Mouse (Mus musculus) lung, postnatal 4 days (tissue): Measurements from ENCODE around the gene Chpt1.
"Not testable (repeated sequence)": the region's sequence is repeated elsewhere in the genome, so short reads cannot be mapped to it uniquely, and the experiment has no call there.

Source experiments
- DNase-seq, 2 experiments: peaks; one replicate each; pipeline ENCODE4 v3.0.0; 2021

Chpt1 gene

GRCm38 (mm10) chr10:88503421-88504314 lies at the start of gene Chpt1:
Chpt1 (minus strand) TSS chr10:88504073.
- DNase-seq = peak; percentile 88 to 94

GRCm38 (mm10) chr10:88552738-88553137 lies 48.9 kb upstream of the Chpt1 start:
- DNase-seq = no peak

GRCm38 (mm10) chr10:88550225-88550624 lies 46.4 kb upstream of the Chpt1 start:
- DNase-seq = no peak

GRCm38 (mm10) chr10:88547635-88548034 lies 43.8 kb upstream of the Chpt1 start:
- no peak for DNase-seq

GRCm38 (mm10) chr10:88530631-88531030 lies 26.8 kb upstream of the Chpt1 start:
- no peak for DNase-seq

- DNase-seq = no peak
These were observed 20.1 kb upstream of the Chpt1 start for GRCm38 (mm10) chr10:88524016-88524415.

- DNase-seq = no peak
These were observed 19.3 kb upstream of the Chpt1 start for GRCm38 (mm10) chr10:88523212-88523611.

GRCm38 (mm10) chr10:88522795-88523194 lies 18.9 kb upstream of the Chpt1 start:
- no peak for DNase-seq

GRCm38 (mm10) chr10:88515049-88515448 lies 11.2 kb upstream of the Chpt1 start:
- not testable (repeated sequence) for DNase-seq

GRCm38 (mm10) chr10:88514495-88514894 lies 10.6 kb upstream of the Chpt1 start:
- peak; percentile 75 to 78 for DNase-seq

- DNase-seq = peak in 1 of 2 experiments; percentile 9
These were observed 9.8 kb upstream of the Chpt1 start for GRCm38 (mm10) chr10:88513574-88514135.

GRCm38 (mm10) chr10:88511355-88511754 lies 7.5 kb upstream of the Chpt1 start:
- no peak for DNase-seq

GRCm38 (mm10) chr10:88510503-88511271 lies 6.8 kb upstream of the Chpt1 start:
- DNase-seq = peak; percentile 47 to 81

- no peak for DNase-seq
These were observed 3.8 kb upstream of the Chpt1 start for GRCm38 (mm10) chr10:88507691-88508143.

GRCm38 (mm10) chr10:88505256-88505655 lies 1.4 kb upstream of the Chpt1 start:
- DNase-seq = no peak

- peak; percentile 30 to 42 for DNase-seq
These were observed 608 bp upstream of the Chpt1 start for GRCm38 (mm10) chr10:88504481-88504880.

GRCm38 (mm10) chr10:88502919-88503318 lies 954 bp downstream of the Chpt1 start:
- DNase-seq = no peak

- DNase-seq = no peak
These were observed 1.7 kb downstream of the Chpt1 start for GRCm38 (mm10) chr10:88501886-88502765.

- DNase-seq = peak; percentile 16 to 21
These were observed 2.5 kb downstream of the Chpt1 start for GRCm38 (mm10) chr10:88501370-88501769.

- no peak for DNase-seq
These were observed 3.9 kb downstream of the Chpt1 start for GRCm38 (mm10) chr10:88499993-88500392.

GRCm38 (mm10) chr10:88496864-88497564 lies 6.9 kb downstream of the Chpt1 start:
- DNase-seq = no peak
